Mouse (Mus musculus): Measurements from ENCODE around the gene Lefty2. TPM values are rescaled to one million over a fixed set of nuclear protein-coding genes. Genes with fewer than 3 reads are reported as not detected.
"Not testable (repeated sequence)": the region's sequence is repeated elsewhere in the genome, so short reads cannot be mapped to it uniquely, and the experiment has no call there.

The Lefty2 gene
- total RNA-seq, 2 experiments from 2014 or later: 0.48 to 1.00 TPM

- DNase-seq: no peak
Measured at GRCm38 (mm10) chr1:180933659-180934058, 40.8 kb downstream of the Lefty2 start.

- no peak for DNase-seq
Measured at GRCm38 (mm10) chr1:180934467-180935419, 41.8 kb downstream of the Lefty2 start, which contains the start of gene Lefty1. Gene Lefty1 (plus strand): TSS chr1:180935022.

- DNase-seq: peak; percentile 62
Measured at GRCm38 (mm10) chr1:180936610-180937398, 43.9 kb downstream of the Lefty2 start.

GRCm38 (mm10) chr1:180937631-180938030 is 44.7 kb downstream of the Lefty2 start:
- DNase-seq: not testable (repeated sequence)

- DNase-seq: not testable (repeated sequence)
Measured at GRCm38 (mm10) chr1:180938781-180939180, 45.9 kb downstream of the Lefty2 start.

GRCm38 (mm10) chr1:180940776-180941460 is 48.0 kb downstream of the Lefty2 start:
- DNase-seq: no peak

- peak; percentile 54 for DNase-seq
Measured at GRCm38 (mm10) chr1:180941726-180942125, 48.8 kb downstream of the Lefty2 start.

- DNase-seq: peak; percentile 84
Measured at GRCm38 (mm10) chr1:180942166-180943031, 49.5 kb downstream of the Lefty2 start, which contains the start of gene Tmem63a. Gene Tmem63a (plus strand): TSS chr1:180942344.

- DNase-seq: no peak
Measured at GRCm38 (mm10) chr1:180943032-180943644, 50.2 kb downstream of the Lefty2 start.

- DNase-seq: peak; percentile 53
Measured at GRCm38 (mm10) chr1:180943896-180944295, 51.0 kb downstream of the Lefty2 start.

GRCm38 (mm10) chr1:180944553-180944952 is 51.6 kb downstream of the Lefty2 start:
- DNase-seq: peak; percentile 45

- DNase-seq: peak; percentile 66
Measured at GRCm38 (mm10) chr1:180945001-180945980, 52.4 kb downstream of the Lefty2 start.

- peak; percentile 83 for DNase-seq
Measured at GRCm38 (mm10) chr1:180946448-180946847, 53.5 kb downstream of the Lefty2 start.

Other genes with a start within 250 kb of the Lefty2 start
- not detected for gene Mixl1, start 196.1 kb upstream of the Lefty2 start, total RNA-seq (2021)
- gene Acbd3, start 167.1 kb upstream of the Lefty2 start, total RNA-seq (2021): 10 to 100 TPM; 38.9 to 40.6 TPM
- gene H3f3a, start 79.2 kb upstream of the Lefty2 start, total RNA-seq (2021): 100 to 1,000 TPM; 809 to 834 TPM
- gene Sde2, start 42.0 kb upstream of the Lefty2 start, total RNA-seq (2021): 10 to 100 TPM; 21.7 to 22.6 TPM
- 10 to 100 TPM; 32.6 to 34.7 TPM for gene Pycr2, start 11.2 kb downstream of the Lefty2 start, total RNA-seq (2021)
- under 1 TPM; 0.63 to 0.79 TPM for gene Lefty1, start 41.9 kb downstream of the Lefty2 start, total RNA-seq (2021)
- 10 to 100 TPM; 24.7 to 27.3 TPM for gene Tmem63a, start 49.2 kb downstream of the Lefty2 start, total RNA-seq (2021)
- gene Ephx1, start 127.8 kb downstream of the Lefty2 start, total RNA-seq (2021): 10 to 100 TPM; 61.5 to 67.2 TPM
- under 1 TPM in 1 of 2 experiments, not detected in 1; 0.12 TPM for gene 9130409I23Rik, start 158.1 kb downstream of the Lefty2 start, total RNA-seq (2021)

All from adrenal gland, postnatal 10 days (tissue).